Mouse (Mus musculus) thymus, postnatal 25 days (tissue): ENCODE data around the gene Thada.

ENCODE experiments used
- DNase-seq: peaks from one replicate; pipeline ENCODE4 v3.0.0; 2022

Gene Thada

DNA sequence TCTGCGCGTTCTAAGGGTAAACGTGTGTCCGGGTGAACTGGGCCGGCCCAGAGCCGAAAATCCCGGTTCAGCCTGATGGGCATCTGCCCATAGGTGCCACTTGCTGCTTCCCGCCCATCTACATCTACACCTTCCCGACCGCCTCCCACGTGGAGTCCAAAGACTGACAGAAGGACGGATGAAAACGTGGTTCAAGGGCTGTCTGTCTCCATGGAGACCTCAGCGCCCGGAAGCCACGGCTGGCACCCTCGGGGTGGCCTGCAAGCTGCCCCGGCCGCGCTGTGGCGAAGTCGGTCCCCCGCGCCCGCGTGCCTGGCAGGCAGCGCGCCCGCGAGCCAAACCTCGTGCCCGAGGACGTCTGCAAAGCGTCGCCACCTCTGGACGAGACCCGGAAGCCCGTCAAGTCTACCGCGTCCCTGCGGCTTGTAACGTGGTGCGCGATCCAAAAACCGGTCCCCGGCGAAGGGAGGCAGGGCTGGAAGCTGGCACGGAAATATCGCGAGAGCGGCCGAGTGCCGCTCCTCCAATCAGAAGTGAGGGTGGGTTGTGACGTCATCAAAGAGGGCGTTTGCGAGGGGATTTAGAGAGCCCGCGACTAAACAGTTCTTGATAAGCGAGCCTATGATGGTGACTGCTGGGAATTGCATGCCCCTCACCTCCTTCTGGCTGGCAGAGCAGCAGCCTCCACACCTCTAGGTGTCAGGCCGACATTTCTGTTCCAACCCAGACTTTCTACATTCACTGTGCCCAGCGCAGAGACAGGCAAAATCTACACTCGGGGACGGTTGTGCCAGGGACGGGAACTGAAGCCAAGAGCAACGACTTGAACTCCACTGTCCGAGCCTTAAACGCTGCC lies at the start of gene Thada:
Thada (minus strand) TSS at position 453 of the 856 bp plus-strand sequence.
- peak; percentile 99 for DNase-seq

DNA sequence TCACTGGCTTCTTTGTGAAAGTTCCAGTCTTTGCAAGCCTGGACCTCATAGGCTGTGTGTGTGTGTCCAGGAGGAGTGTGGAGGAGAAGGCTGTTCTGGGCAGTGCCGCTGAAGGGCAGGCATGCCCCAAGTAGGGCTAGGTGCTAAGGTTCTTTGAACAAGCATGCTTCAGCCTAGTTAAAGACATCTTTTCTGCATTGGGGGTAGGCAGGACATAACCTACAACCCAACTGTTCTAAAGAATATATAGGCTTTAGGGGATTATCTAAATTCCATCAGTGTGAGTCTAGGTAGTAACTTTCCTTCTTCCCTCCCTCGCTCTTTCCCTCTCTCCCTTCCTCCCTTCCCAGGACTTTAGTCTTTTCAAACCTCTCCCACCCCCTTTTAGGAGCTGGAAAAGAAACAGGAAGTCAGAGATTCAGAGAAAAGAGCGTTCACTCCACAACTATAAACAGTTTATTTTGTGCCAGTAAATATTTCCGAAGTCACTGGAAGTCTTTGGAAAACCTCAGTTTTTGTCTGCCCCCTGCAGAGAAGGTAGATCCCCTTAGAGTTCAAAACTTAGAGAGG lies 46.6 kb upstream of the Thada start:
- no peak for DNase-seq

DNA sequence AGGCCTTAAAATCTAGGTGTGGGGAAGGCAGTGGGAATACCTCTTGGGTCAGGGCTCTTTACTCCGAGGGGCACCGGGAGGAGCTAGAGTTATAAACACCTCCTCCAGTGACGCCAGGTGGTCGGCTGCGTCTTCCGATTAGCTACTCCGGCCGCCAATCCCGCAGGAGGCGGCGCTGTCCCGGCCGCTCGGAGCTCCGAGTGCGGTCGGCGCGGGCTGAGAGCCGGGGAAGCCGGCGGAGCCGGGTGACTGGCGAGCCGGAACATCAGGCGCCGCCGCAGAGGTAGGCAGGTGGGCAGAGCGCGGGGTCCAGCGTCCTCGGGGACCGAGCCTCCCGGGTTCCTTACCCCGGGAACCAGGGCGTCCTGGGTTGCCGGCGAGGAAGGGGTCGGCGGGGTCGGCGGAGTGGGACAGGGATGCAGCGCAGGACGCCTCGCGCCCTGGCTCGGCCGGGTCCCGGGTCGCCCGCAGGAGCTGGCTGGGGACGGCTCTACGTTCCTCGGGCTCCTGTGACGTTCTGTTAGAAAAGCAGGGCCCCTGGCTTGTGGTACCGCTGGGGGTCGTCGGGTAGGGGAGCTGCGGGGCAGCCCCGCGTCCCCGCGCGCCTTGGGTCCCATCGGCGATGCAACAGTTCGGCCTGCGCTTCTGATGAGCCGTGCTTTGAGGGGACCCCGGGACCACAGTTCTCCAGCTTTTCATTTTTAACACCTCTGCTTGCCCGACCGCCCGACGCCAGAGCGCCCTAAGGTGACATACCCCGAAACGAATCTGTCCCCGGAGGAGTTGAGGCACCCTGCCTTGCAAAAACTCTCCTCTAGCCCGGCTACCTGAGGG lies 45.9 kb upstream of the Thada start, which contains the start of gene Plekhh2:
Plekhh2 (plus strand) TSS at position 214 of the 834 bp plus-strand sequence.
- DNase-seq: peak; percentile 37

DNA sequence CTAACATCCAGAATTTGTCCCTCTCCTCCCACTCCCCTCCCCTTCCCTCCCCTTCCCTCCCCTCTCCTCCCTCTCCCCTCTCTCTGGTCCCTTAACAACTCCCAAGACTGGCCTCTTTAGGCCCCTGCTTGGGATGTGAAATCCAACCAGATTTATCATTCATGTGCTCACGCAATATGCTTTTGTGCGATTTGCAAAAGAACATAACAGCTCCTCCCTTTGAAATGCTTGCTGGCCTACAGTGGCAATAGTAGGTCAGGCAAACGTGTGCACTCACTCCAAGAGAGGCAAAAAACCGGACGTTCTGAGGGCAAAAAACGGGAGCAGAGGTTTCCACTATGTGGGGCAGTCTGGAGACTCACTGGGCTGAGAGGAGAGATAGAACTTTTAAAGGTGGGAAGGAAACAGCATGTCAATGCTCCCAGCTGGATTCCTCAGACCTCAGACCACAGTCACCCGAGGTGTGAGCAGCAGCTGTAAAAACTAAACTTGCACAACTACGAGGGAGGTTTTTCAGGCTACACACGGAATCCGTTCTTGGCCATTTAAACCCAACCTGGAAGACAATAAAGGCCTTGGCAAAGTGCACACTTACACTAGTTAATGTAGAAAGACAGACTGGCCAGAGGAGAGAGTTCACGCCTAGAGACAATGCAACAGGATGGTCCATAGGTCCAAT lies 45.1 kb upstream of the Thada start:
- no peak for DNase-seq

DNA sequence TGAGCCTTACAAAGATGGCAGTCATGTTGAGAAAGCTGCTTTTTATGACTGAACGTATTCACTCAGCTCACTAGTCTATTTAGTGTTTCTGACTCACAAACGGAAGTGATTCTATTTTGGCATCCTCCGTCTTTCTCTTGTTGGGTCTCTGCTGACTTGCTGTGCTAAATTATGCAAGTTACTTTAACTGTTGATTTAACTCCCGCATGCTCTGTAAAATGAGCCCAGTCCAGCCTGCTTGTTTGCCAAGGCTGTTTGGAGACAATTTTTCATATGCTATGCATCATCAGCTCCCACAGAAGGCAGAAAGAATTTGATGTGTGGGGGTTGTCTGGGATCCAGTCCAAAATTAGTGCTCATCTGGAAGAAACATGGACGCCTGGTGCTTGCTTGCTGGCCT lies 44.4 kb upstream of the Thada start:
- no peak for DNase-seq

DNA sequence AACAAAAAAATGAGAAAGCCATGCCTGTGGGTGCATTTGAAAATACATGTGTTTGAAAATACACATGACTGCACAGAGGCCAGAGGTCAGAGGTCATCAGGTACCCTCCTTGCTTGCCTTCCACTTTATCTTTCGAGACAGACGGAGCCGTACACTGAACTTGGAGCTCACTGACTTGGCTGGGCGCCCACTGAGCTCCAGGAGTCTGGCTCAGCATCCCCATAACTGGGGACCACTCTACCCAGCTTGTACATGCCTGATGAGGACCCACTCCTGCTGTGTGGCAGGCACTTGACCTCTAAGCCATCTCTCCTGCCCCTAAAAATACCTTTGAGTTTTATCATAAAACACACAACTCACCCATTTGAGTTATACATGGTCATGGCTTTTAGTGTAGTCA lies 43.2 kb upstream of the Thada start:
- no peak for DNase-seq

DNA sequence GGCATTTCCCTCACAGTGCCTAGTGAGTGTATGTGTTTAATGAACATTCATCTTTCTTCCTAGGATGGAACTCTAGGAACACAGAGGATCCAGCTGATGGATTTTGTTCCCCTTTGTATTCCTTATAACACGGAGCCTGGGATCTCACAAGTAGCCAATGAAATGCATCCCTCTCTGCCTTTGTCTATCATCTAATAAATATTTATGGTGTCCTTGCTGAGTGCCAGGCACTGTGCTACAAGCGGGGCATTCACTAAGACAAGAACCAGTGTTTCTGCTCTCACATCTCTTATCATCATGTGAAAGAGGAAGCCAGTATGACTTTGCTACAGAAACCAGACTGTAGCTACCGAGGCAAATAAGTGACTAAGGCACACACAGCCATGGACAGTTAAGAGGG lies 42.7 kb upstream of the Thada start:
- DNase-seq: no peak

DNA sequence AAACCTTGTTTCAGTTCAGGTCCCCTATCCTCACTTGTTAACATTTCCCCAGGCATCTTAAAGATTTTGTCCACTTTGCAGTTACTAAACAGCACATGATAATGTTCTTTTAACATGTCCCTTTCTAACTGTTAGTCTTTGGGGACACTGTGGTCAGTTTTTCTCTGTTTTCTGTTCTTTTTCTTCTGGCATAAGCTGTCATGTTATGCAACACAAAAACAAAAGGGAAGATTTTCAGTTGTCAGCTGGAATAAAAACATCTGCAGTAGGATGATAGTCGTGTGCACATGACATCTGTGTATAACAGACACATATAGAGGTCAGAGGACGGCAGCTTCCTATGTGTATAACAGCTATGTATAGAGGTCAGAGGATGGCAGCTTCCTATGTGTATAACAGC lies 39.9 kb upstream of the Thada start:
- no peak for DNase-seq

DNA sequence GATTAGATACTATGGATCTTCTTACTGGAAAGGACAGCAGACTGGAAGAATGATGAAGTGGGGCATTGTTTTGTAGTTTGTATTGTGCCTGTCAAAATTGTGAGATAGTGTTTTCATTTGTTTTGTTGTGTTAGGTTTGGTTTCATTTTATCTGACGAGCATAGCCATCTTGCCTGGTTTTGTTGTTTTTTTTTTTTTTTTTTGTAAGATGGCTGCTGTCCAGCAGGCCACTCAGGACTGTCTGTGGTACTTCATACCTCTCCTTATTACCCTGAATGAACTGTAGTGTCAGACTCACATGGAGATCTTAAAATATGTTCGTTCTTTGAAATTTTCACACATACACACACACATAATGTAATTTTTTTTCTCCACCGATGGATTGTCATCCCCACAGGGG lies 36.3 kb upstream of the Thada start:
- DNase-seq: no peak

DNA sequence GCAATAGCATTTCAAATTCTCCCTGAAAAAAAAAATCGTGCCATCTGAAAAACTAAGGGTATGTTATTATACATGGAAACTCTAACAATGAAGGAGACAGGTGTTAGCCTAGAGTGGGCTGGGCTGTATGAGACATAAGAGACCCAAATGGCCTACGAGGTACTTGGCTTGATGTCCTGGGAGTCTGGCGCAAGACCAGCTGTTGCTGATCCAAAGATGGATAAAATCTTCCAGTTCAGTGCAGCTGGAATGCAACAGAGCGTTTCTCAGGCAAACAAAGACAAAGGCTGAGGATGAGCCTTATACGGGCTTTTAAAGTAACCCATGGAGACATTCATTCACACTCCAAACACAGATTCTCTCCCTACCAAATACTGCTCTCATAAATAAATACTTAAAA lies 32.6 kb upstream of the Thada start:
- DNase-seq: no peak

DNA sequence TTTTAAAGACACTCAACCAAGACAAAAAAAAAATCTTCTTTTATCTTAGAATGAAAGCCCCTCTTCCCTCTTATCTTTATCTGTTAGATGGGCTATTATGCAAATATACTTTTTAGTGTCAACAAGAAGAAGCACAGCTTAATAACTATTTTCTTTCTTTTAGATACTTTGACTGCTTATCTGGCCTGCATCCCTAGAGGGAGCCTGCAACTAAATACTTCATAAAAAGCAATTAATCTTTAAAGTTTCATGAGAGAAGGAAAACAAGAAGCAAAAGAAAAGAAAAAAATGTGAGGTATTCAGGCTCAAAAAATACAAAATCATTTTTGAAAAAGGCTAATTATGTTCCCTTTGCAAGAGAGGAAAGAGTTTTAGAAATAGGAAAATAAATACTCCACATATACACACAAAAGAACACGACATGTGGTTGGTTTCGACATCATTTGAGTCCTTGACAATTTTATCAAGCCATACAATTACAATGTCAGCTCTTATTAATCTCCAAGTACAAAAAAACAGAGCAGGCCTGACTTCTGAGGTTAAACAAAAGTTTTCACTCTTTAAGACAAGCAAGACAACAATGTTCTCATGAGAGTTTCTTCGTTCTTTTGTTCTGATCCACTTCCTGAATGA lies 32.1 kb upstream of the Thada start:
- no peak for DNase-seq

DNA sequence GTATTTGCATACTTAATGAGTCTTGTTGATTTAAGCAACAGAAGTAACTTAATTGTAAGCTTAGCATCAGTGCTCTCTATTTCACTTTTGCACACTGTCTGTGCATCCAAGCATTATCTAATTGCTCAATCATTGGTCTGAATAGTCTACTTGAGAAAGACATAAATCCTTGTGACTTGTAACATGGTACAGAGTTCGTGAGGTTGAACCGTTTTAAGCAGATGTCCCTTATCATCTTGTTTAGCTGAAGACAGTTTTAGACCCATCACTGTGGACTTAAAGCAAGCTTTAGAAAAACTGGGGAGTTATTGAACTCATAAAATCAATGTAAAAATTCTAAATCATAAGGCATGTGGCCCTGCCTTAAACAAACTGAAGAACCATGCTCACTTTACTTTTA lies 31.6 kb upstream of the Thada start:
- no peak for DNase-seq

DNA sequence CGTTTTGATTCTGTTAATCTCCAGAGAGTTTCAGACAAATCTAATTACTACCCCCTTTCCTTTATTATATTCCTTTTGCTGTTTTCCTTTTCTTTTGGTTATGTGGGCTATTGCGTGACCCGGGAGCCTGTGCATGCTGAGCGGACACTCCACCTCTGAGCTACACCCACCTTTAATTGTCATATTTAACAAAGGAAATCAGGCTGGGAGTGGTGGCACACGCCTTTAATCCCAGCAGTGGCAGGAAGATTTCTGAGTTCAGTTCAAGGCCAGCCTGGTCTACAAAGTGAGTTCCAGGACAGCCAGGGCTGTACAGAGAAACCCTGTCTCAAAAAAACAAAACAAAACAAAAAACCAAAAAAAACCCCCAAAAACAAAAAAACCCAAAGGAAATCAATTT lies 31.0 kb upstream of the Thada start:
- DNase-seq: no peak

DNA sequence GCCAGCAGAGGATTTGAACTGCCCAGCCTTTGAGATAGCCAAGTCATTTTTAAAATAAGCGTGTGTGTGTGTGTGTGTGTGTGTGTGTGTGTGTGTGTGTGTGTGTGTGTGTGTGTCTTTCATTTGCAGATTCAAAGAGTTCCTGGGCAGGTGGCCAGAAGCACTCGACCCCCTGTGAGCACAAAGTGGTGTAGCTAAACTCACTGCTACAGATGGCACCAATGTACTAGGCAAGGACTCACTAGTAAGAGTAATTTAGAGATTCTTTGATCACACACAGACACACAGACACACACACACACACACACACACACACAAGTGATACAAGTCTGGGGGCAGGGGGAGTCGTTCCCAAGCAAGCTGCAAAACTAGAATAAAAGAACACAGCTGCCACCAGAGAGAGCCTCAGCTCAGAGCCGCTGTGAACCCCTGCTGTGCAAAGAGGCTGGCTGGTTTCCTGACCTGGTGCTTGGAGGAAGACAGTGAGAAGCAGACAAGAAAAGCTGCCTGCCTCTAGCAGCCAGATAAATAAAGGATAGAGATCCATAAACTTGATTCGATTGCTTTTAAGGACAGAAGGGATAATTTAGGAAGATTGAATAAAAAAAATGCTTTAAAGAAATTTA lies 26.4 kb upstream of the Thada start:
- DNase-seq: no peak

DNA sequence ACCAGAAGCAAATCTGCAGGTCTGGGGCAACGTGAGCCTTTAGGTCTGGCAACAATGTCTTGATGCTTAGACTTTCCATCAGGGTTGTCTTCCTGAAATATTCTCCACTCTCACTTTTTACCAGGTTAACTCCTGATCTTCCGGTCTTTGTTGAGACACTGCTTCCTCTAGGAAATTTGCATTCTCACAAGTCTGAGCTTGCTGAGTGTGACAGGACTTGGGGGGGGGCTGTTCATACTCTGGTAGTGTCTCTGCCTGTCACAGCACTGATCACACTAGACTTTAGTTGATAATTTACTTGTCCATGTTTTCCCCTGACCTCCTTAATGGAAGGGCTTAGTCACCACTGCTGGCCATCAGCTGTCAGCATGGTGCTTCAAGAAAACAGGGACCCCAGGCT lies 21.4 kb upstream of the Thada start:
- no peak for DNase-seq

DNA sequence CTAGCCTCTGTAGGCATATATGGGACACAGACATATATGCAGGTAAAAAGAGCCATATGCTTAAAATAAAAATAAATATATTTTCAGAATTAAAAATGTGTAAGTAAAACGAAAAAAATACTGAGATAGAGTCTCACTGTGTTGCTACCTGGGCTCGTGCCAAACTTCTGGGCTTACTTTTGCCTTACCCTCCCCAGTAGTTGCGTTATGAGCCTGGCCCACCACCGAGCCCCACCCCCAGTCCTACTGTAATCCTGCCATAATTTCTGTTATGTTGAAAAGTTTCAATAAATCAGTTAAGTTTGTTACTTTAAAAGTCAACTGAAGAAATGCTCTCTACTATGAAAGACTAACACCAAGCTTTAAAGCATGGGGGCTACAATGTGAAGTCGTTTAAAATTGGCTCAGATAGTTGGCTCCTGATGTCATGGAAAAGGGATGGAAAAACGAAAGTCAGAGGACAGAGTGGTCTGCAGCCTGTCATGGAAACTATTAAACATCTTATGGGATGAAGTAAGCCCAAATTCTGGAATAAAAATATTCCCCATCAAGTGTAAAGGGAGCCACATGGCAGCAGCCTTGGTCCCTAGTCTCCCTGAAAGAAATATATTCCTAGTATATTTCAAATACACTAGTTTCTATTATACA lies 17.8 kb upstream of the Thada start:
- no peak for DNase-seq

DNA sequence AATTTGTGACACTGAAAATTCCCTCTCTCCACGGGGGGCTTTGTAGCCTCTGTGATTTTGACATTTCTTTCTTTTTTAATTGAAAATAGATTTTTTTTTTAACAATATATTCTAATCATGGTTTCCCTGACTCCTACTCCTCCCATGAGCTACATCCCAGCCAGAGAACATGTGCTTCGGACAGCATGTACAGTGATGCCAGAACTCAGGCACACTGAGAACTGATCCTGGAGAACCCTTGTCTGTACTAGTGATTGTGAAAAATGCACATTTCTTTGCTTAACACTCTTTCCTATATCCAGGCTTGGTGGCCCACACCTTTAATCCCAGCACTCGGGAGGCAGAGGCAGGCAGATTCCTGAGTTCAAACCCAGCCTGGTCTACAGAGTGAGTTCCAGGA lies 16.8 kb upstream of the Thada start:
- DNase-seq: no peak

DNA sequence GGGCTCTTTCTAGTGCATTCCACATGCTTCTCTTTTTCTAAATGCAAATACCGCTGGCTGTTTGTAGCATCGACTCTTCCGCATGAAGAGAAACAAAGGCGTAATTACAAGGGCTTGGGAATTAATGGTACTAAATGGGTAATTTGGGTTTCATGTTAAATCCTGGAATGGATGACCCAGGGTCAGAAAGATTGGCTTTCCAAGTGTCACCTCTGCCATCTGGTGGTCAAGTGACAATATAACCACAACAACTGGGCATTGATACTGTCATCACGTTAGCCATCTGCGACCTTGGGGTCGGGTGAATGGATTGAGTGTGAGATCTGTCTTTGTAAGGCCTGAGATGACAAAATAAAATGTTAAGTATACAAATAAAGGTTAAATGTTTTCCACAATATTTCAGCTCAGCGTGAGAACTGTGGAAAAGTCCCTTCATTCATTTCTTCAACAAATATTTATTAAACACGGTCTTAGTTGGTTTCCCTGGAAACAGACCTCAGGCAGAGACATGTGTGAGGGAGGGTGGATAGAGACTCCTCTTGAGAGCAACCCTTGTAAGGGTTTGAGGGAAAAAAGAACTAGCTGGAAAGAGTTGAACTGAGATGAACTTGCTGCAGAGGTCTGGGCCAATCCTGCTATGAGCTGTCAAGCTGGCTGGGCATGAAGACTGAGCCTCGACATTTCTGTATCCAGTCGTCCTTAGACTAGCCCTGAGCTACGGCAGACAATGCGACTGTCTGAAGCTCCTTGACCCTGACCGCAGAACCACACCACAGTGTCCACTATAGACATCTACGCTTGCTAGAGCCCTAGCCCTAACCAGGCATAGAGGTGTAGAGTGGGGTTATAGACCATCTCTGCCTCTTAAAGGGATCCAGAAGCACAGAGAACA lies 14.7 kb upstream of the Thada start:
- DNase-seq: no peak

DNA sequence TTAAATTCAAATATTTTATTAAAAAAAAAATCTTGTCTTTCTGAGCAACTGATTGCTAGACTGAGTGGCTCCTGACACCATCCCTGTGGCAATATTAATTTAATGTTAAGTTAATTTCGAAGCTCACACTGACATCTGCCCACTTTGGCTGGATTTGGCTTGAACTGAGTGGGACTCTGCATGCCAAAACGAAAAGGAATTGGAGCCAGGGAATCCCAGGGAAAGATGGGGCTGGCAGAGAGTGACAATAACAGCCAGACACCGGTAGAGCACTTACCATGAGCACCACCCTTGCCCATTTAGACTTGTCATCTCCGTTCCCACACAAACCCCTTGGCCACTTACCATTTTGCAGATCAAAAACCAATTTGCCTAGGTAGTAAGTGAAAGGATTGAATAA lies 12.3 kb upstream of the Thada start:
- no peak for DNase-seq

DNA sequence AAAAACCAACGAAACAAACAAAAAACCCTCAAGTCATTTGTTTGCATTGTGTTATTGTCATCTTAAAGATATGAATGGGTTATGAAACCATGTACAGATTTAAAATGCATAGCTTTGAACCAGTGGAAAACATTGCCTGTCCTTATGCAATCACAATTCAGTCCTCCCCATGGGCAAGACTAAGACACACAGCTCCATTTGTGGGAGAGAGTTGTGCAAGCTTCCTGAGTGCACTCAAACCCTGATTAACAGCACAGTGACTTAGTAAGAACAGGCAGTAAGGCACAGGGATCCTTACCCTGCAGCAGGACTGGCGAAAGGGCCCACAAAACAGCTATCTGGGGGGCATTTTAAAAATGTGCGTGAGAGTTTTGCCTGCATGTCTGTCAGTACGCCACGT lies 11.2 kb upstream of the Thada start:
- no peak for DNase-seq

DNA sequence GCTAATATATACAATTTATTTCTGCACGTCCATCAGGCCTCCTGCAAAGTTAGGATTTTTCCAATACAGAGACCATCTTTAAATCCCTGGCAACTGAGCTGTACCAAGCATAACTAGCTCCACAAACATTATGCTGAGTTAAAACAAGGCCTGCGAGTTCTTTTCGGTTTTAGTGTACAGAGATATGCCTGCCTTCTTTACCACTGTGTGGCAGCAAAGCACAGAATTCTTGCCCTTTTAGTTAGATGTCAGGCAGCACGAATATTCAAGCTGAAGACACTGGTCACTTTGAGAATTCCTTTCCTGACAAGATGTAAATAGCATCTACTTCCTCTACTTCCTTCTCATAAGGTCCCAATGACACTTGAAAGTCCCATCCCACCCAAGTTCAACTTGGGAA lies 8.3 kb upstream of the Thada start:
- DNase-seq: no peak
